Mouse (Mus musculus) stomach, embryonic 16.5 days (tissue): ENCODE results near the gene Mesp2. TPM values are rescaled to one million over a fixed set of nuclear protein-coding genes. Genes with fewer than 3 reads are reported as not detected.
A peak's percentile ranks its signal among the peaks of the same experiment; 100 is the strongest.

ENCODE experiments used
- ATAC-seq: fragments of 200-750 bp; cut with Nextera tagmentation; 2 replicates; pipeline ENCODE4 v1.8.0; 2017; ENCODE audit warnings: moderate number of reproducible peaks, moderate TSS enrichment; ENCODE audit not compliant: insufficient read depth, low FRiP score
- H3K27ac ChIP-seq: fragments of 300-500 bp; sonication (generic); 2 replicates; pipeline ENCODE4 v1.5.1; 2014; ENCODE audit warnings: low read length
- H3K27me3 ChIP-seq: fragments of 300-500 bp; sonication (generic); 2 replicates; pipeline ENCODE4 v1.6.1; 2014; ENCODE audit warnings: low read length, control low read depth, mixed read lengths; ENCODE audit not compliant: control insufficient read depth, insufficient read depth
- H3K36me3 ChIP-seq: fragments of 300-500 bp; sonication (generic); 2 replicates; pipeline ENCODE4 v1.6.1; 2014; ENCODE audit warnings: low read length; ENCODE audit not compliant: control insufficient read depth, insufficient read depth
- H3K4me1 ChIP-seq: fragments of 300-500 bp; sonication (generic); 2 replicates; pipeline ENCODE4 v1.6.1; 2014; ENCODE audit warnings: low read length, control low read depth, mixed read lengths; ENCODE audit not compliant: control insufficient read depth, insufficient read depth
- H3K4me2 ChIP-seq: fragments of 300-500 bp; sonication (generic); 2 replicates; pipeline ENCODE4 v1.6.1; 2014; ENCODE audit warnings: low read depth, low read length, mixed read lengths
- H3K4me3 ChIP-seq: fragments of 300-500 bp; sonication (generic); replicated peaks from 2 replicates; pipeline ENCODE4 v1.5.1; 2014; ENCODE audit warnings: mild to moderate bottlenecking, low read length
- H3K9ac ChIP-seq: fragments of 300-500 bp; sonication (generic); 2 replicates; pipeline ENCODE4 v1.6.1; 2014; ENCODE audit warnings: low read length
- H3K9me3 ChIP-seq: fragments of 300-500 bp; sonication (generic); replicated peaks from 2 replicates; pipeline ENCODE4 v1.6.1; 2016; ENCODE audit warnings: low read length, control low read depth; ENCODE audit not compliant: control insufficient read depth
- WGBS: fragments of 180-500 bp; shearing (Covaris S2); extraction: QIAGEN DNeasy Blood & Tissue Kit; methylation state at CpG from one replicate; pipeline ENCODE4 v1.1.7; 2014; 5-methylcytosine and 5-hydroxymethylcytosine counted together
- polyA plus RNA-seq: library from polyadenylated mRNA; unstranded; fragments of >200 nt; fragmentation: Nextera tagmentation; extraction: Ambion mirVana; gene quantifications from 2 replicates; pipeline ENCODE4 v1.2.1, GENCODE M21; 2015

Gene Mesp2
- 1.3 TPM in 2 replicates for polyA plus RNA-seq

DNA sequence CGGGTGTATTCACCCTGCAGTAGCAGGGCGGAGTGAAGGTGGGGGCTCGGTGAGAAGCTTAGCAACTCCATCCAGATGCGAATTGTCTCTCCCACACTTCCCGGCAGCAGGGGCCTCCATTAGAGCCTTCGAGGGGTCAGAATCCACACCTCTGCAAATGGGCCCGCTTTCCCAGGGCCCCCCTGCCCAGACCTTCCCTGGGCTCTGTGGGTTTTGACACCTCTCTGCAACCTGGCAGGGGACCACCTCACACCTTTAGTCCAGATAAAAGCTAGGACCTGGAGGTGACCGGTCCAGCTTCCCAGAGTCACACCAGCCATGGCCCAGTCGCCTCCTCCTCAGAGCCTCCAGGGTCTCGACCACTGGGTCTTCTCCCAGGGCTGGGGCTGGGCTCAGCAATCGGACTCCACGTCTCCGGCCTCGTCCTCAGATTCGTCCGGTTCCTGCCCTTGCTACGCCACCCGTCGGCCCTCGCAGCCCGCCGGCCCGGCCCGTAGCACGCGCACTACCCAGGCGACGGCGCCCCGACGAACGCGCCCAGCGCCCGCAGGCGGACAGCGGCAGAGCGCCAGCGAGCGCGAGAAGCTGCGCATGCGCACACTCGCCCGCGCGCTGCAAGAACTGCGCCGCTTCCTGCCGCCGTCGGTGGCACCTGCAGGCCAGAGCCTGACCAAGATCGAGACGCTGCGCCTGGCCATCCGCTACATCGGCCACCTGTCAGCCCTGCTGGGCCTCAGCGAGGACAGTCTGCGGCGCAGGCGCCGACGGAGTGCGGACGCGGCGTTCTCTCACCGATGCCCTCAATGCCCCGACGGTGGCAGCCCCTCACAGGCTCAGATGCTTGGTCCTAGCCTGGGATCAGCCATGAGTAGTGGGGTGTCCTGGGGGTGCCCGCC is at the start of gene Mesp2:
Gene Mesp2 (plus strand): TSS at position 117 of the 896 bp plus-strand sequence.
- peak within 1 kb of the TSS; percentile 33 for H3K4me3 ChIP-seq
- H3K9ac ChIP-seq, result peak within 1 kb of the TSS; percentile 68
- WGBS, result 10% methylated on average over 71 of the region's 71 CpGs
- peak within 1 kb of the TSS; percentile 61 for H3K4me2 ChIP-seq
- H3K36me3 ChIP-seq, result no peaks in the 10 kb centered on the region
- H3K9me3 ChIP-seq, result no peaks in the 10 kb centered on the region
- H3K27ac ChIP-seq, result no peak within 1 kb of the TSS
- peak; percentile 61 for ATAC-seq
- H3K27me3 ChIP-seq, result peaks cover 12% of the 10 kb centered on the region
- H3K4me1 ChIP-seq, result peaks cover 7% of the 10 kb centered on the region; the same call in 1 of the 2 replicates

DNA sequence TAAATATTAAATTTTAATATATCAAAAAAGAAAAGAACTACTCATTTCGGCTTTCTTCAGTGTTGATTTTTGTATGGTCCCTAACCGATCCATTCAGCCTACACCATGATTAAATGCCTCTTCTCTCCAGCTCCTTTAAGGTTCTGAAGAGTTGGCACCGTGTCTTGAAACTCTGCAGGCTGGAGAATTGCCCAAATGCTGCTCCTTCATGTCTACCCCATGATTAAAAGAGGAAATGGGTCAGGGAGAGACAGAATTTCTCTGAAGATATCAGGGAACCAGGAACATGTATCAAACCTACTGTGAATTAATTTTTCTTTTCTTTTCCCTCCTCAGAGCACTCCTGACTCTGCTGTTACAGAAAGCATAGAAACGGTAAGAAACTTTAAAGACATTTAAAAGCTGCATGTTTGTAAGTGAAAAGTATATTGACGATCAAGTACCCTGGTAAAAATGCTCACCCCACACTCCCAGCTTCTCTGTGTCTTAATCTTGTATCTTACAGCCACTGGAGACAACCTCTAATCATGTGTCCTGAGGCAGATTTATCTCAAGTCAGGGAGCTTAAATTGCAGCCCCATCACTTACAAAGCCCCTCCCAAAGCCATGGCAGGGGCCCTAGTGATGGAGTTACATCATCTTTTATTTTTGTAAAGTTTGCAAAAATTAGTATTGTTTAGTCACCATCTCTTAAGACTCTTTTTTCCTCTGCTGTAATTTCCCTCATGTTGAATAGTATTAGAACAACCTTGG is 49.2 kb upstream of the Mesp2 start:
- Histone ChIP-seq H3K27ac (no peak overlapping the region), H3K9me3 (no peaks in the 10 kb centered on the region), H3K4me3 (no peak overlapping the region), H3K9ac (no peak overlapping the region), H3K27me3 (no peaks in the 10 kb centered on the region), H3K4me1 (no peaks in the 10 kb centered on the region), H3K4me2 (no peak overlapping the region), H3K36me3 (no peaks in the 10 kb centered on the region)
- no peak for ATAC-seq
- 79% methylated on average over 5 of the region's 5 CpGs for WGBS

DNA sequence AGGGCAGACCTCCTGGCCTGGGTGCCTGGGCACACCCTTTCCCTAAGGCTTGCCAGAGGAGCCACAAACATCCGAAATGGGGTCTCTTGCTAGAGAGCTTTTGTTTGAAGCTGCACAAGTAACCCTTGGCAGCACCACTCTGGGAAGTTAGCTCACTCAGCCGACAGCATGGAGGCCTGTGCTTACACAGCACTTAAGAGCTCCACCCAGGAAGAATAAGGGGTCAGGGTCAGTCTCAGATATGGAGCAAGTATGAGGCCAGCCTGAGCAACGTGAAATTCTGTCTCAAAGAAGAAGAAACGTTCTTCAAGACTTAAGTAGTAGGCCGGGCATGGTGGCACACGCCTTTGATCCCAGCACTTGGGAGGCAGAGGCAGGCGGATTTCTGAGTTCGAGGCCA is 48.4 kb upstream of the Mesp2 start:
- H3K27ac ChIP-seq, result no peak overlapping the region
- no peaks in the 10 kb centered on the region for H3K4me1 ChIP-seq
- ATAC-seq, result no peak
- 59% methylated on average over 8 of the region's 8 CpGs for WGBS
- no peaks in the 10 kb centered on the region for H3K9me3 ChIP-seq
- no peak overlapping the region for H3K4me3 ChIP-seq
- no peak overlapping the region for H3K4me2 ChIP-seq
- no peaks in the 10 kb centered on the region for H3K27me3 ChIP-seq
- H3K9ac ChIP-seq, result no peak overlapping the region
- no peaks in the 10 kb centered on the region for H3K36me3 ChIP-seq

DNA sequence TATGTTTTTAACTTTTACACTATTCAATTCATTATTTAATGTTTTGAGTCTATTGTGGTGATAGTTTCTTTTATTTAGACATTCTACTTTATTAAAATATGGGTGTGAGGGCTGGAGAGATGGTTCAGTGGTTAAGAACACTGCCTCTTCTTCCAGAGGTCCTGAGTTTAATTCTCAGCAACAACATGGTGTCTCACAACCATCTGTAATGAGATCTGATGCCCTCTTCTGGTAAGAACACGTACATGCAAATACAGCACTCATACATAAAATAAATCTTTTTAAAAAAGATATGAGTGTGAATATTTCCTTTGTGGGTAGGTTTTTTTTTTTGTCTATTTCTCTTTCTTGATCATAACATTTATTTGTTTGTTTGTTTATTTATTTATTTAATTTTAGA is 44.5 kb upstream of the Mesp2 start:
- Histone ChIP-seq H3K36me3 (no peaks in the 10 kb centered on the region), H3K9me3 (no peaks in the 10 kb centered on the region), H3K27me3 (no peaks in the 10 kb centered on the region), H3K4me1 (no peaks in the 10 kb centered on the region), H3K4me2 (no peak overlapping the region), H3K27ac (no peak overlapping the region), H3K4me3 (no peak overlapping the region), H3K9ac (no peak overlapping the region)
- WGBS, result 46% methylated on average over 1 of the region's 1 CpGs
- no peak for ATAC-seq

DNA sequence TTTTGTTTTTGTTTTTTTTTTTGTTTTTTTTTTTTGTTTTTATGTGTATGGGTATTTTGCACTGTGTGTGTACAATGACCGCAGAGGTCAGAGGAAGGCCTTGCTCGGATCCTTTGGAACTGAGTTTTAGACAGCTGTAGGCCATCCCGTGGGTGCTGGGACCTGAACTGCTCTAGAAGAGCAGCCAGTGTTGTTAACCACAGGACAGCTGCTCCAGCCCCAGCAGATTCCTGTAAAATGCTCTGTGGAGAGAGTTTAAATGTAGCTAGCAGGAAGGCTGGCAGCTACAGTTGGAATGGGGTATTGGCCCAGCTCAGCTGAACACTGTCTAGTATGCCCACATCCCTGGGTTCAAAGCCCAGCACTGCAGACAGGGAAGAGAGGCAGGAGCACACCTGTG is 40.9 kb upstream of the Mesp2 start:
- 74% methylated on average over 3 of the region's 3 CpGs for WGBS

DNA sequence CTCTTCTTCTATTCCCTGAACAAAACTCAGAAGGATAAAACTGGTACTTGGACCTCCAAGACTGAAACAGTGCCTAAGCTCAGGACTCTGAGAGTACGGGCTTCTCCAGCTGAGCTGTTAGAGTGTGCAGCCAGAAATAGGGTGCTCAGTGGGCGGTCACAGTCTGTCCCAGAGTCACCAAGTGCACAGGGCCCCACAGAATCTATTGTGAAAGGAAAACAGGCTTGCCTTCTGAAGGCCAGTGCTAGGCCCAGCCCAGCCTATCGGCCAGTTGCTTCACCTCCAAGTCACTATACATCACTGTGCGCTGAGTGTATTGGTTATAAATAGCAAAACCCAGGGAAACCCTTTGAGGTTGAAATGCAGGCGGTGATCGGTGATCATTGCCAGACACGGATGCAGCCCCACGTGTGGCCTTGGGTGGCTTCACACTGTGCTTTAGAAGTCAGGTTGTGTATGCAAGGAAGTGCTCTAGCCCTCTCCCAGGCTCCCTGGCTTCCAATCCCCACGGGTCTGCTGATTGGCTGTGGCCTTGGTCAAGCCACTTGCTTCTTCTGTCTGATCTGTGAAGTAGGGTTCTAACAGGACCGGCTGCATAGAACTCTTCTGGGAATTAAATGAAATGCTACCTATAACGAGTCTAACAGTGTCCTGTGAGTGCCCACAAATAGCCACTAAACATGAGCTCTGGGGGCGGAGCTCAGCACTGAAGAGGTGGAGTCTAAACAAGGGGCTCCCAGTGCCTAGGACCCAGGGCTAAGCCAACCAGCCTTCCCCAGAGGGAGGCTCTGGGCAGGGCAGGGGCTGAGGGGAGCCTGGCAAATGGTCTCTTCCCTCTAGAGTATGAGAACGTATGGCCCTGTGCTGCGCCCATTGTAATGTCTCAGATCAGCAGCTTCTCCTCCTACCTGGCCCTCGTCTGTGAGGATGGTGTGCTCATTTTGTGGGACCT is 38.7 kb upstream of the Mesp2 start:
- no peak overlapping the region for H3K27ac ChIP-seq
- H3K4me1 ChIP-seq, result no peaks in the 10 kb centered on the region
- H3K9ac ChIP-seq, result no peak overlapping the region
- 46% methylated on average over 15 of the region's 15 CpGs for WGBS
- H3K4me3 ChIP-seq, result no peak overlapping the region
- no peaks in the 10 kb centered on the region for H3K36me3 ChIP-seq
- H3K9me3 ChIP-seq, result no peaks in the 10 kb centered on the region
- no peak overlapping the region for H3K4me2 ChIP-seq
- ATAC-seq, result no peak
- no peaks in the 10 kb centered on the region for H3K27me3 ChIP-seq

More for the DNA sequence above, 40.9 kb upstream of the Mesp2 start:
- H3K36me3 ChIP-seq, result no peaks in the 10 kb centered on the region
- no peak overlapping the region for H3K27ac ChIP-seq
- no peak overlapping the region for H3K9ac ChIP-seq
- H3K4me1 ChIP-seq, result no peaks in the 10 kb centered on the region
- ATAC-seq, result no peak
- no peaks in the 10 kb centered on the region for H3K27me3 ChIP-seq
- no peak overlapping the region for H3K4me2 ChIP-seq
- no peak overlapping the region for H3K4me3 ChIP-seq
- H3K9me3 ChIP-seq, result no peaks in the 10 kb centered on the region

DNA sequence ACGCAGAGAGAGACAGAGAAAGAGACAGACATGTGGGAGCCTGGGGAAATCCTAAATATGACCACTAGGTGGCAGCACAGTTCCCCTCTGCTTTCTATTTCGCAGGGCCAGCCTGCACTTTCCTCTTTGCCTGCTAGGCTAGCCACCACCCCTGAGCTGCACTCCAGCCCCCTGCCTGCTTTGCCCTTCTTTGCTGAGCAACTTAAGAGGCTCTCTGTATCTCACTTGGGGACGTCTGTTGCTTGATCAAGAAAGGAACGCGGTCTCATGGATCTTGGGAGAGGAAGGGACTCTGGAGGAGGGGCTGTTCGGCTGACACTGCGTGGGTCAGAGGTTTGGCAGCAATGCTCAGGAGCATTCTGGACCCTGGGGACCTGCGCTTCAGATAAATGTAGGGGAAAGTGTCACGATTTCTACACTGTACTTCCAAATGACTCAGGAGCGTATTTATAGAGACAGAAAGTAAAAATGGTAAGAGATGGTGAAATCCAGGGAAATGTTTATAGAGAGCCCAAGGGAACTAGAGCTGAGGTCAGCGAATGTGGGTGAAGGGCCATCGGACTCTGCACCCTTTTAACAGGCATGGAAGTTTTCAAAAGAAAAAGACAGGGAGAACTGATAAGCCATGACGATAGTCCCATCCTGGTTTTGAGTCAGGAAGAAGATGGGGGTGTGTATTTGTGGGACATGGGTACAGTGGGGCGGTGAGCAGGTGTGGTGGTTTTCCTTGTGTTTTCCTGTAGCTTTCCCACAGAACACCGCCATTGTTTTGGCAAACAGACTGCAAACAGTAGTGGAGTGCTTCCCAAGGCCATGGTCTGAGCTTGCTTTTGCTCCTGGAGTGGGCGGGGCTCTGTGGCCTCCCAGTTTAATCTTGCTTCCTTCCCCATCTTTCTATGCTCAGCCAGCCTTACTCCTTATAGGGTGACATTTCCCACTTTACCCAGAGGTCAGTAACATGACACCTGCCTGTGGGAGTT is 29.6 kb upstream of the Mesp2 start:
- 23% methylated on average over 16 of the region's 16 CpGs for WGBS
- H3K27me3 ChIP-seq, result no peaks in the 10 kb centered on the region
- no peaks in the 10 kb centered on the region for H3K9me3 ChIP-seq
- 0 out of 2 replicates have a peak overlapping the region, but pooled peaks have one; percentile 3 for H3K27ac ChIP-seq
- H3K4me2 ChIP-seq, result peak overlapping the region; percentile 62
- H3K4me1 ChIP-seq, result no peaks in the 10 kb centered on the region
- H3K9ac ChIP-seq, result peak overlapping the region; percentile 71
- H3K36me3 ChIP-seq, result no peaks in the 10 kb centered on the region
- H3K4me3 ChIP-seq, result peak overlapping the region; percentile 39
- ATAC-seq, result peak; percentile 70; the same call in 1 of the 2 replicates
